Mouse (Mus musculus) right cerebral cortex, postnatal 25 days (tissue): Measurements from ENCODE around the gene Smpd2.
A peak's percentile ranks its signal among the peaks of the same experiment; 100 is the strongest.

Experiments
- DNase-seq: peaks from one replicate; pipeline ENCODE4 v3.0.0; 2022

Smpd2 gene

DNA sequence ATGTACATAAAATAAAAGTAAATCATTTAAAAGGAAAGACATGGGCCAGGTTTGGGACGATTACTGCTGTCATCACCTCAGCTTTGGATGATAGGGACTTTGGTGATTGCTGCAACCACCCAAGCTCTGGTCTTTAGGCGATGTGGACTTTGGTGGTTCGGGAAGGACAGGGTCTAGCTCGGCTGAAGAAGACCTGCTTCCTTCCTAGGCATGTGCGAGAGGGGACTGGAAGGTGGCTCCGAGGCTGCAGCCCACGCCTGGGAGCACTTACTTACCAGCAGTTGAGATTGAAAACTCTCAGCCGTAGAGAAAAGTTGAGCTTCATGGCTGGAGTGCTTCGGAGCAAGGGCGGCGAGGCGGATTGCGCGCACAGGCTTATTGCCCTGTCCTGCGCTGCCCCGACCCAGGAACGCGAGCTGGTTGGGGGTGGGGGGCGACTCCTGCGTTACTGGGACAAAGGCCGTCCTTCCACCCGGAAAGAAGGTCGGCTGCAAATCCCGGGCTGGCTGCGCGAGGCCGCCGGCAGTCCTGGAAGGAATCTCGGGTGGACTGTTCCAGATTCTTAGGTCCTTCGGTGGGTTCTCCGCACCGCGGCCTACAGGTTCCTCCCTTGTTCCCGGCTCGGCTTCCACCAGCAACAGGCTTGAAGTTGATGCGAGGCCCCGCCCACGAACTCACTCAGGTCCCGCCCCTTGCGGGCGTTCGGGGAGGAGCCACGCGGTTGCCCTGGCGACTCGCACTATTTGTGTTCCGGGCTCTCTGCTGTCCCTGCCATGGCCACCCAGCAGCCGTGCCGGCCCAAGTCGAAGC is at the start of gene Smpd2, which contains the start of gene Ppil6:
Smpd2 (minus strand) TSS at position 662 of the 810 bp plus-strand sequence.
Ppil6 (plus strand) TSS at position 732 of the 810 bp plus-strand sequence.
- DNase-seq, result peak; percentile 92

DNA sequence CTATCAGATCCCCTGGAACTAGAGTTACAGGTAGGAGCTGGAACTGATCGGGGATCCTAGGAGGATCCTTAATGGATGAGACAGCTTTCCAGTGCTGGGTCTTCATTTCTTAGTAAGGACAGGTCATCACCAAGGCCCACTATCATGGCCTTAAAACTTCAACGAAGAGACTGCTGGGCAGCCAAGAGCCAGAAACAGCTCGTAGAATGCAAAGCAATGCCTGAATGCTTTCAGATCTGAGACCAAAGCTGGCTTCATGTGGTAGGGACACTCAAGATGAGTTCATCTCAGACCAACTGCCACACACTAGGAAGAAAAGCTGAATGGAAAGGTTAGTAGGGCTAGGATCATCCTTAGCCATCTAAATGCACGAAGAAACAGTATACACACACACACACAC is 48.8 kb upstream of the Smpd2 start:
- no peak for DNase-seq

DNA sequence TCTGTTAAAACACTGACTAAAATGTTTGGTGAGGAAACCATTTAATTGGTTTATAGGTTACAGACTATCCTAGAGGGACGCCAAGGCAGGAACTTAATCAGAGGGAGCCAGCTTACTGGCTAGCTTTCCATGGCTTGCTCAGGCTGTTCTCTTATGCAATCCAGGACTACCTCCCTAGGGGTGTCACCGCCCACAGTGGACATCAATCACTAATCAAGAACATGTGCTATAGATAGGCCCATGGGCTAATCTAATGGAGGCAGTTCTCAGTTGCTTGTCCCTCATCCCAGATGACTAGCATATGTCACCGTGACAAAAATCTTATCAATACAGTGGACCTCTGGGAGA is 47.8 kb upstream of the Smpd2 start:
- no peak for DNase-seq

DNA sequence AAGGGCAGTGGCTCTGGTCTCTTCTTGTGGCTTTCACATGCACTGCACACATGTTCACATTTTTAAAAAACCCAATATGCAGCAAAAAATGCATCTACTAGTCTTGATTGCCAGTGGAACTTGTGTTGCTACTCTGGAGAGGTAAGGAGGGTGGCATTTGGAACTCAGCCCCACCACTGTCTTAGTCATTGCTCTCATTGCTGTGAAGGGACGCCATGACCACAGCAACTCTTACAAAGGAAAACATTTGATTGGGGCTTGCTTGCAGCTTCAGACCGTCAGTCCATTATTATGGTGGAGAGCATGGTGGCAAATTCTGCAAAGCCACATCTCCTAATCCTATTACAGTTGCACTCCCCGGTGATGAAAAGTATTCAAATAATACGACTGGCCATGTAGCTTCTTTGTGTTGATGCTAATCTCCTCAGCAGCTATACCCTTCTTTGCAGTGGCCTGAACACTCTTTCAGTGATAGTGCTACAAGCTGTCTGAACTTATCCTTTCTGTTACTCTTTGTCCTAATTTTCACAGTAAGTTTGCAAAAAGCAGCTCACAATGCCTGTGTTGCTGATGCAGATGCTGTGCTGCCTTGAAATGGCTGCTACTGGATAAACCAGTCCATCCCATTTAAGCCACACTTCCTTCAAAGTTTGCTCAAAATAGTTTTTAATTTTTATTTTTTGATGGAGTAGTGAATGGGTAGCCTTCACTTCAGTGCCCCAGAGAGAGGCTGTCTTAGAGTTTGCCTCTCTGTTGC is 47.2 kb upstream of the Smpd2 start:
- no peak for DNase-seq

DNA sequence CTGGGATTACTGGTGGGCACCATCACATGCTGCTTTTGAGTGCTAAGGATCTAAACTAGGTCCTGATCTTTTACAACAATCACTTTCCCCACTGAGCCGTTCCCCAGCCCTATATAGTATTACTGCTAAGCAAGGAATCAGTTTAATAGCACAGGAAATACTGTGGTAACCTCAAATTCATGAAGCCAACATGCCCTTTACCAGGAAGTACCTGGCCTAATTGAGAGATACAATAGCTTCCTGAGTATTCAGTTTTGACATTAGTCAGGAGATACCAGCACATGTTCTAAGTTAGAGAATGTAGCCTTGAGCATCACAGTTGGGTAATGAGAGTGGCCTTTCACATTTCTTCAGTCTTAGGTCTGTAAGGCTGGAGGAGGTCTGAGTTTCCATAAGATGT is 46.5 kb upstream of the Smpd2 start:
- no peak for DNase-seq

DNA sequence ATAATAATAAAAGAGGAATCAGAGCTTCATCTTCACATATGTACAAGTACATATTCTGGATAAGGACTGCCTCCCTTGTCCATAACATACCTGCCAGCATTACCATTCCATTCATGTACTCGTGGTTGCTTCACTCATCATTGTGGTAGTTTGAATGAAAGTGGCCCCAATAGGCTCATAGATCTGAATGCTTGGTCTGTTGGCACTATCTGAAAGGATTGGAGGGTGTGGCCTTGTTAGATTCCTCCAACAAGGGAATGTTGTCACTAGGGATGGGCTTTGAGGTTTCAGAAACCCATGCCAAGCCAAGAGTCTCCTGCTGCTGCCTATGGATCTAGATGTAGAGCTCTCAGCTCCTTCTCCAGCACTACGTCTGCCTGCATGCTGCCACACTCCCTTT is 45.8 kb upstream of the Smpd2 start:
- no peak for DNase-seq

DNA sequence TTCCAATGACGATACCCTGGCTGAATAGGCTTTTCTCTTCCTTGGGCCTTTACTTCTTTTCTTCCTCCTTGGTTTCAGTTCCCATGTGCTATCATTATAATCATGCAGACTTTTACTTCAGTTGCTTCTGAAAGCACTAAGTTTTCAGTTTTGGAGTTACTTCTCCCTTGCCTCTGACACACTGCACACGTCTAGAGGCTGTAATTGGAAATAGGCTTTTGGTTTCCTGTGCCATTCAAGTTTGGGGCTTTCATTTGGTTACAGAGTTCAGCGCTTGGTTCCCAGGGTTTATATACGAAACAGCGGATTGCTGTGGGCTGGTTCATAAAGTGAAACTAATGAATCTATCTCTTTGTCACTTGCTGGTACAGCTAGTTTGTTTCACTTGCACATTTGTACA is 39.8 kb upstream of the Smpd2 start:
- no peak for DNase-seq

DNA sequence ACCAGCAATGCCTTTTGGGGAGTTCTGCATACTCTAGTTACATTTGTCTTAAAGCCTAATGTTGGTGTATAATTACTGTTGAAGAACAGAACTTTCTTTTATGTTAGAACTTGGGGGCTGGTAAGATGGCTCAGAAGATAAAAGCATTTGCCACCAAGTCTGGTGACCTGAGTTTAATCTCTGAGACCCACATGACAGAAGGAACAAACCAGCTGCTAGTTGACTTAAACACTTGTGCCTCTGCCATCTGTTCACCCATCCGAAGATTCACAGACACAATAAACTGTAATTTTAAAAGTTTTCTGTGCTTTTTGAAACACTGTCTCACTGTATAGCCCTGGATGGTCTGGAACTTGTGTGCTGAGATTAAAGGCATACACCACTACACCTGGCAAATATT is 35.5 kb upstream of the Smpd2 start:
- DNase-seq, result no peak

DNA sequence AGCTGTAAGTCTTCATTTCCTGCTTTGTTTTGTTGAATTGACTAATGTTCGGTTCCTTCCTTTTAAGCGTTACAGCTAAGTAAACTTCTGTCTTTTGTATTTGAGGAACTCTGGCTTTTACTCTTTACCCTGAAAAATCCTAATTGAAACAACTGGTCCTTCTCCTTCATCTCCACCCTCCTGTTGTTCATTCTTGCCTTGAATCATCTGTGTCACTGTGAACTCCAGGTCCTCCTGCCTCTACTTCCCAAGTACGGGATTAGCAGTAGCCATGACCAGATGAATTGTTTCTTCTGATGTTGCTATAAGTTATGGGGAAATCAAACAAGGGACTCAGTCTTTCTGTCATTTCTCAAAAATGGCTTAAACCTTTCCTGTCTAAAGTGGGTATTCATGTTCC is 33.2 kb upstream of the Smpd2 start:
- DNase-seq, result no peak

DNA sequence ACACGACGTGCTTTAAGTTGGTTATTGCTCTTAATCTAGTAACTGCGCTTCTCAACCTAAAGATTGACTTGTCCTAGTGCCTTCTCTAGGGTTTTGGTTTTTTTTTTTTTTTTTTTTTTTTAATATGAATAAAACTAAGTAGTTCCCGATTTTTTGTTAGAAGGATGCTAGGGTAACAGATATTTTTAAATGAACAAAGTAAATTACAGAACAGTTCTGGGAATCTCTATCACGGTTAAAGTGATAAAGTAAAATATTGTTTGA is 30.2 kb upstream of the Smpd2 start:
- DNase-seq, result no peak

DNA sequence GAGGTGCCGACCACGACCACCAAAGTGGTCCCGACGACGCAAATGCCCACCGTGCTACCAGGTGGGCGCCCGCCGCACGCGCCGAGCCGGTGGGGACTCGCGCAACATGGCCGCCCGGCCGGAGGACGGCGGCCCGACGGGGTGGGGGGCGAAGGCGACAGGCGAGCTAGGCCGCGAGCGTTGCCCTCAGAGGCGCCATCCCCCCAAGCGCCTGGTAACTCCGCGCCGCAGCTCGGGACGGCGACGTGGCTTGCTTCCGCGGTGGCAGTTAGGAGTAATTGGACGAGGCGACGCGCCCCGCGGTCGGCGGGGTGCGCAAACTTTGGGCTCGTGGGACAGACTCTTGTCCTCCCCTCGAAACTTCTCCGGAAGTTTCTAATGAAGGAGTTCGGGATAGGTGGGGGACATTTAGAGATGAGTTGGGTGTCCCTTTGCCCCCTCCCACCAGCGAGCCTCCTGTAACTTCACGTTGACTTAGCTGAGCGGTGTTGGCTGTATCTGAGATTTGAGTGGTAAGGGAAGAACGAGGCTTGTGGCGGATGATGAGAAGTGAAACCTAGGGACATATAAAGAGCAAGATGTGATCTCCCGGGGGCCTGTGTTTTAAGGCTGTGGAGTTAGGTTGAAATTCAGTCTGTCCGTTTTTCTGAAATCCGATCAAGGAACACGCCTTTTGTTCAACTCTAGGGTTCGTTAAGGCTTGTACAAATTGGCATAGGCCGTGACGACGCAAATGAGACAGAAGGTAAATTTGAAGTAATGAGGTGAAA is 29.7 kb upstream of the Smpd2 start:
- DNase-seq, result no peak

DNA sequence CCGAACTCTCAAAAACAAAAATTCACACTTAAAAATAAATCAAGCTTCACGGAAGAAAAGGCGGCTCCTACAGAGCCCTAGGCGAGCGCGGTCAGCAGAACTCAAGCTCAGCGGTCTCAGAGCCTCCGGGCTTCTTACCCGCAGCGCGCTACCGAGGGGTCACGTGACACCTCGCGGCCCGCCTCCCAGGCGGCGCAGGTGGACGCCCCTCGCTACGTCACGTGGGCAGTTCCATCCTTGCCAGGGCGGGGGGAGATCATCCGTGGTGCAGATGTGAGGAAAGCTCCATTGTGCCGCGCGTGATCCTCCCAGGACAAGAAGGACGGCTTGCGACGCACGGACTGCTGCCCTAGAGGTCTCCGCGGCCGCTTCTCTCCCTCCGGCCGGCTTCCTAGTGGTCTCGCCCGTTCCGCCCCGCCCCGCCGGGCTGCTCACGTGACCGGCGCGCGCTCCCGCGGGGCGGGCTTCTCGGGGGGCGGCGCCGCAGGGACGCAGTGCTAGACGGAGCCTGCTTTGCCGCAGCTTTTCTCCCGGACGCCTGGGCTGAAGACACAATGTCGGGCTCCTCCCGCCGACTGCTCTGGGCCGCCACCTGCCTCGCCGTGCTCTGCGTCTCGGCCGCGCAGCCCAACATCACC is 28.9 kb upstream of the Smpd2 start, which contains the start of gene Cd164:
Cd164 (plus strand) TSS at position 434 of the 638 bp plus-strand sequence.
- peak; percentile 91 for DNase-seq

DNA sequence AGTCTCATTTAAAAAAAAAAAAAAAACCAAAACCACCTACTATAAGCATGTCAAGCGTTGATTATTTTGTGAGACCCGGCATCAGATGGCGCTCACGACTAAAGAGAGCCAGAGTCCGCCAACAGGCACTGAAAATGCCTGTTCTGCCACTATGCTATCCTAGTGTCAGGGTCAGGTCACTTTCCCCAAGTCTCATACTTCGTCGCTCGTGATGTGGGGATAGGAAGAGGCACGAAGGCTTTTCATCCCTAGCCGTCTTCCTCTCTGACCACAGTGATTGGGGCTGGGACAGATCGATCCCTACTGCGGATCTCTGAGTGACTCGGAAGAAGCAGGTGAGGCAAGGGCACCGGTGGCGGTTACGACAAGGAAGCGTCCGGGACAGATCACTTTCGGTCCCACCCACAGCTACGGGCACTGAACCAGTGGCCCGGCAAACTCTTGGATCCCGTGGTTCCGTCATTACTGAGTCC is 28.4 kb upstream of the Smpd2 start:
- no peak for DNase-seq

DNA sequence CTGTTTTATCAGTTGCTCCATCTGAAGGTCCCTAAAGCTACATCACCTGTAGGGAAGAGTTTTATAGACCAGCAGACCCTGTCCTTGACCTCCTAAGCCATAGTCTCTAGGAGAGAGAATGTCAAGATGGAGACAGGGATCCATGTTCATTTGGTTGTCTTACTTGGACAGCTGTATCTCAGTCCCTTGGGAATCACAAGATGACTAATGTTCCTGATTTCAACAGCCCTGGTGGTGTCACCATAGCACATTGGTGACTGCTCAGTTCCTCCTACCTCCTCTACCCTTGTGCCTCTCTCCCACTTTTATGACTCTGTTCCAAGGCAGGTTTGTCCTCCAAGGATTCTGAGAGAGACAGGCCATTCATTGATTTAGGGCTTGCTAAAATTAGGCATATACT is 24.8 kb upstream of the Smpd2 start:
- no peak for DNase-seq

DNA sequence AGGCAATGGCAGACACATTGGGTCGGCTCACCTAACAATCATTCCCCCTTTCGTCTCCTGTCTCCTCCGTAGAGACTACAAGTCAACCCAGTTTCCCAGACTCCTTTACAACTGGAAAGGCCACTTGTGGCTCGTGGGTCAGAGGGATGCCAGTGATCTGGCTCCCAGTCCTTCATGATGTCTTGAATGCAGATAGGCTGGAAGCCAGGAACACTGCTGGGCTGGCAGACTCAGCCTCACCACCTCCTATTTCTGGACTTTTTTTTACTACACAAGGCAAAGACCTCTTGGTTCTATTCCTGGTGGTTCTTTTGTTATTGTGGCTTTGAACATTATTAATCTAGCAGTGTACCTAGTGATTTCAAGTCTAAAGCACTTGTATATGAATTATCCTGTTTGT is 24.1 kb upstream of the Smpd2 start:
- no peak for DNase-seq

DNA sequence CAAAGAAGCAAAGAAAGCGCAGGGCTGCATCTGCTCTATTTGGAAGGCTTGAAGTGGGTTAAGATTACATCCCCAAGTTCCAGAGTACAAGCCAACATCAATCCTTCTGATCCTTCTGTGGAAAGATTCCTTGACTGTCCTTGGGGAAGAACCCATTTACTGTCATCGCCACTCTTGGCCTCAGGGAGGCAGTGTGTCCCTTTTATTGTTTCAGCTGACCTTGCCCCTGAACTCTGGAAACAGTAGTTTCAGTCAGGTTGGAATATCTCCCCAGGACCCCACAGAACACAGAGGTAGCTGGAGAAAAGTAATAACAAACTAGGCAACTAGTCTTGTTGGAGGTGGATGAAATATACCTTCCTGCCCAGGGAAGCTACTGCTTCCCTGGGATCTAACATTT is 19.0 kb upstream of the Smpd2 start:
- no peak for DNase-seq

DNA sequence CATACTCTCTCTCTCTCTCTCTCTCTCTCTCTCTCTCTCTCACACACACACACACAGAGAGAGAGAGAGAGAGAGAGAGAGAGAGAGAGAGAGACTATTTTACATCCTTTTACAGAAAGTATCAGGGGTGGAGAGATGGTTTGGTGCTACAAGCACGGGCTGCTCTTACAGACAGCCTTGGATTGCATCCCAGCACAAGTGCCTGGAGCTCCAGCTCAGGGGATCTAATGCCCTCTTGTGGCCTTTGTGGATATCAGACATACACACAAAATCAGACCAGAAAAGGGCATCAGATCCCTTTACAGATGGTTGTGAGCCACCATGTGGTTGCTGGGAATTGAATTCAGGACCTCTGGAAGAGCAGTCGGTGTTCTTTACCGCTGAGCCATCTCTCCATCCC is 15.3 kb upstream of the Smpd2 start:
- peak; percentile 30 for DNase-seq

DNA sequence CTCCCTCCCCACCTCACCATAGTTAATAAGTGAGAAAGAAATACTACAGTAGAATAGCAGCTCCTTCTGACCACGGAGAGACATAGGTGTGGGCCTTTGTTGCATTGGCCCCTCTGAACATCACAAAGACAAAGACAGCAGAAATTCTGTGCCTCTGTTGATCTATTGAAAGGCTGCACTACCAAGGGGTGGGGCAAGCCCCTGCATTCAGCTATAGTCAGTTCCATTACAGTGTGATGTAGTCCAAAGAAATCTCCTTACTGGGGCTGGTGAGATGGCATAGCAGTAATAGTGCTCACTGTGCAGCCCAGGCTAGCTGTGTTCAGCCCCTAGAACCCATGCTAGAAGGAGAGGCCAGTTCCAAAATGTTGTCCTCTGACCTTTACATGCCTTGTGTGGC is 14.8 kb upstream of the Smpd2 start:
- no peak for DNase-seq

DNA sequence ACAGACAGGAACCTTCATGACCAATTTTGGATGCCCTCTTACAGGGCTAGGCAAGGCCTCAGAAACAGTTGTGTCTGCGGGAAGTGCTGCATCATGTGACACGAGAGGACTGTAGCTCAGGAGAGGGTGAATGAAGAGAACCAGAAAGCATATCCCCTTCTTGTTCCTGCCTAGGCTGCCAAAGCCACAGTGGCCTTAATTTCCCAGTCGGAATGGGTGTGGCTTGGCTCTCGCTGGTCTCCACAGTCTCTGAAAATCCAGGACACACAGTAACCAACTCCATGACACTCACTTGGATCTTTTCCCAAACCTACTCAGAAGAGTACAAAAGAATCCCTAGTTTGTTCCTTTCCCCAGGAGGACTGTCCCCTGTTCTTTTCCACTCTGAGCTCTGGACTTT is 10.8 kb upstream of the Smpd2 start:
- DNase-seq, result no peak

DNA sequence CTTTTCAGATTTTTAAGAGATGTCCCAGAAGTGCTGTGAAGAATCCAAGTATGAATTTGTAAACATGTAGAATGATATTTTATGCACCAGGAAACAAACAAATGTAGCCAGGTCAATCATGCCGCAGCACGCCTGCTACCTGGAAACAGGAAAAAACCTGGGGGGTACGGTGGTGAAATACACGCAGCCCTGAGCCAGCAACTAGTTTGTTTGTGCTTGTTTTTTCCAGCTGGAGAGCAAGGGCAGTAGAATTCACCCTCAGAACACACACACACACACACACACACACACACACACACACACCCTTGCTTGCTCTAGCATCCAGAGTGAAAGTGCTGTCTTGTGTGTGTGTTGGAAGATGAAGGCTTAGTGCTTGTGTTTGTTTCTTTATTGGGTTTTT is 942 bp upstream of the Smpd2 start:
- DNase-seq, result no peak

DNA sequence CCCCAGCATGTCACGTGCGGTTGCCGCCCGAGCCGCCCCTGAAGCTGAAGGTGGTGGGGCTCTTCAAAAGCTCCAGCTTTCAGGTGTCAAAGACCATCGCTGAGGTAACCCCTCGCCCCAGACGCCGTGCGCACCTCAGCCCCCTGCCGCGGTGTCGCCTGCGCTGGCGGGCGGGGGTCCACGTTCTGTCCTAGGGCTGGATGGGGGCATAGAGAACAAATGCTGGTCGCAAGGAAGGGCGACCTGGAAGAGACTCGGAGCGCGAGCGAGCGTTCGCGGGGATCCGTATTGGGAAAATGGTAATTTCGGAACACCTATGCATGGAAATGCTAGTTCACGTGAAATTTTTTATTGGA is 327 bp upstream of the Smpd2 start:
- no peak for DNase-seq

DNA sequence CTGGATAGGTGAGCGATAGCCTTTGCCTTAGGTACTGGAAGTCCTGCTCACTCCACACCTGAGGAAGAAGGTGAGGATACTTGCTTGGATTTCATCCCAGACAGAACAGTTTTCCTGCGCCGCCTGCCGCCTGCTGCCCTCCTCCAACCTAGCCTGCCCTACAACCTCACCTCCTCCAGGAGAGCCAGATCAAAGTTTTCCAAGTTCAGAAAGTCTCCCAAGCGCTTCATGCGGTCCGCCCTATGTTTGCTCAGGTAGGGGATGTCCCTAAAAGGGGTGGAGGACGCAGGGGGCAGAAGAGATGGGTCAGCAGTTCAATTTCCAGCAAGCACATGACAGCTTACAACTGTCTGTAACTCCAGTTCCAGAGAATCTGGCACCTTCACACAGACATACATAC is 875 bp downstream of the Smpd2 start:
- DNase-seq, result no peak

DNA sequence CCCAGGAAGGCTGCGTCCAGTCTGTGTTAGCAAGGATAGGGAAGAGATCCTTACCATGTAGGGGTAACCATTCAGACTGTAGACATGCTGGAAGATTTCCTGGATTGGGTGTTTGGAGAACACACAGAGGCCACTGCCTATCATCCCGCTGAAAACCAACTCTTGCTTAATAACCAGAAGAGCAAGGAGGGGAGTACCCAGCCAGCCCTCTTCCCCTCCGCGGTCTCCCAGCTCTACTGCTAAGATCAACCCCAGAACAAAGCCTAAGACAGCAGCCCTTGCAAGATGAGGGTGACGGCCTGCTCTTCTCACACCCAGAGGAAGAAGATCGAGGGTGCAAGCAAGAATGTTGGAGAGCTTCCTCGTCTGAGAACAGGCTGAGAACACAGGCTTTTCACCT is 1.3 kb downstream of the Smpd2 start:
- no peak for DNase-seq
